Mouse (Mus musculus): ENCODE data around the gene Macc1. TPM values are rescaled to one million over a fixed set of nuclear protein-coding genes. Genes with fewer than 3 reads are reported as not detected.

The Macc1 gene
- polyA plus RNA-seq, 1 experiment from 2014 or later: 0.08 TPM

DNA sequence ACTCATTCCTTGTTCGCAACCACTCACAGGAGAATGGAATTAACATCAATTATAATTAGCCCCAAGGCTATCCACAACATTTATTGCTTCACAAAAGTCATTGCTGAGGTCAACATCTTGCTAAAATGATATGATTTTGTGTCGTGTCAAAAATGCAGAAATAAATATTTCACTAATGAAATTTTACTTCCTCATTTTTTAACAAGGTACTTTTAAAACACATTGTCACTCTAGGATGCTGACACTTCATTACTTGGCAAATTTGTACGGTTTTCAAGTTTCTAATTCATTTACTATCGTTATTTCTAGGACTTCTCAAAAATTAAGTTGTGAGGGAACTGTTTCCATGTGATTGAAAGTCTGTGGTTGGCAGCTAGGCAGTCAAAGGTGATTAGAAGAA lies 55.8 kb downstream of the Macc1 start:
- no peak overlapping the region for H3K9ac ChIP-seq (ENCODE audit: low read length)
- no peak overlapping the region for H3K4me2 ChIP-seq (ENCODE audit: low read depth)
- no peaks in the 10 kb centered on the region for H3K4me1 ChIP-seq (ENCODE audit: control insufficient read depth, insufficient read depth, low read length)
- no peak overlapping the region for H3K4me3 ChIP-seq (ENCODE audit: low read depth, low read length)
- WGBS: 87% methylated on average over 4 of the region's 4 CpGs
- no peaks in the 10 kb centered on the region for H3K9me3 ChIP-seq (ENCODE audit: control insufficient read depth, low read length)
- DNase-seq (ENCODE audit: low spot score) (no peak), ATAC-seq (ENCODE audit: insufficient read depth, low FRiP score, low TSS enrichment) (no peak)
- no peaks in the 10 kb centered on the region for H3K27me3 ChIP-seq (ENCODE audit: control insufficient read depth, insufficient read depth, low read length)
- H3K27ac ChIP-seq (ENCODE audit: low read depth, low read length): no peak overlapping the region
- no peaks in the 10 kb centered on the region for H3K36me3 ChIP-seq (ENCODE audit: control insufficient read depth, insufficient read depth, low read length)

DNA sequence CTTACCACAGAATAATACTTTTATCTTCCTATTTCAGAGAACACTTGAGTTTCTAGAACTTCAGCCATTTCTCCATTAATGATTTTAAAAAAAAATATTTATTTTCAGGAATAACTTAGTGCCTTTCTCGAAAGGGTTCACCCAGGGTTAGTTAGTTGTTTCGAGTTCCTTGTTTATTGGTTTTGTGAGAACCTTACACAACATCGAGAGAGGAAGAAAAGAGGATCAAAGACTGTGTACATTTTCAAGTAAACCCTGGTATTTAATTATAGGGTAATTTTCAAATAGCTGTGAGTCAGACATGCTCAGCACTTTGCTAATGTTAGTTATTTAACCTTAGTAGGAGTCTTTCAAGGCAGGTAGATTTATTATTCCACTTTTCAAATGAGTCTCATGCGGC lies 58.3 kb downstream of the Macc1 start:
- 74% methylated on average over 4 of the region's 4 CpGs for WGBS

DNA sequence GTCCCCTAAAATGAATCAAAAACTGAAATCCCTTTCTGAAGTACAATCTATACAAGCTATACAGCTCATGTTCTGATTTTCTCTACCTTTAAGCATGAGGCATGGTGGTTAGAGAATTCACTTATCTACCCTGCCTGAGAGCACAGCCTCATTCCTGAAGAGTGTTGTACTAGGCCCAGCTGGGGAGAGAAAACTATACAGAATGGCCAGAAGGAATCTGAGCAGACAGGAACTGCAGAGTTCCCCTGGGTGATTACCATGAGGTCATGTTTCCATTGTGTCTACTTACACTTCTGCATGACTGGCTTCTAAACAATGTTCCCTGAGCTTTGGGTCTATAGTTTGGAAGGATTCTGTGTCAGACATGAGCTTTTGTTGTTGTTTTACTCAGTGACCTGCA lies 62.8 kb downstream of the Macc1 start:
- H3K9me3 ChIP-seq (ENCODE audit: control insufficient read depth, low read length): no peaks in the 10 kb centered on the region
- H3K9ac ChIP-seq (ENCODE audit: low read length): no peak overlapping the region
- ATAC-seq (ENCODE audit: insufficient read depth, low FRiP score, low TSS enrichment) (peak; percentile 58), DNase-seq (ENCODE audit: low spot score) (peak; percentile 13)
- peaks cover 6% of the 10 kb centered on the region; the same call in 1 of the 2 replicates for H3K4me1 ChIP-seq (ENCODE audit: control insufficient read depth, insufficient read depth, low read length)
- H3K36me3 ChIP-seq (ENCODE audit: control insufficient read depth, insufficient read depth, low read length): no peaks in the 10 kb centered on the region
- H3K27me3 ChIP-seq (ENCODE audit: control insufficient read depth, insufficient read depth, low read length): no peaks in the 10 kb centered on the region
- no peak overlapping the region for H3K4me3 ChIP-seq (ENCODE audit: low read depth, low read length)
- no peak overlapping the region for H3K4me2 ChIP-seq (ENCODE audit: low read depth)
- no peak overlapping the region for H3K27ac ChIP-seq (ENCODE audit: low read depth, low read length)

More for the DNA sequence above, 58.3 kb downstream of the Macc1 start:
- Histone ChIP-seq H3K4me3 (ENCODE audit: low read depth, low read length) (no peak overlapping the region), H3K9ac (ENCODE audit: low read length) (no peak overlapping the region), H3K27me3 (ENCODE audit: control insufficient read depth, insufficient read depth, low read length) (no peaks in the 10 kb centered on the region), H3K4me2 (ENCODE audit: low read depth) (no peak overlapping the region), H3K27ac (ENCODE audit: low read depth, low read length) (no peak overlapping the region), H3K4me1 (ENCODE audit: control insufficient read depth, insufficient read depth, low read length) (peaks cover 6% of the 10 kb centered on the region; the same call in 1 of the 2 replicates), H3K9me3 (ENCODE audit: control insufficient read depth, low read length) (no peaks in the 10 kb centered on the region), H3K36me3 (ENCODE audit: control insufficient read depth, insufficient read depth, low read length) (no peaks in the 10 kb centered on the region)
- no peak for DNase-seq (ENCODE audit: low spot score)
- no peak for ATAC-seq (ENCODE audit: insufficient read depth, low FRiP score, low TSS enrichment)

DNA sequence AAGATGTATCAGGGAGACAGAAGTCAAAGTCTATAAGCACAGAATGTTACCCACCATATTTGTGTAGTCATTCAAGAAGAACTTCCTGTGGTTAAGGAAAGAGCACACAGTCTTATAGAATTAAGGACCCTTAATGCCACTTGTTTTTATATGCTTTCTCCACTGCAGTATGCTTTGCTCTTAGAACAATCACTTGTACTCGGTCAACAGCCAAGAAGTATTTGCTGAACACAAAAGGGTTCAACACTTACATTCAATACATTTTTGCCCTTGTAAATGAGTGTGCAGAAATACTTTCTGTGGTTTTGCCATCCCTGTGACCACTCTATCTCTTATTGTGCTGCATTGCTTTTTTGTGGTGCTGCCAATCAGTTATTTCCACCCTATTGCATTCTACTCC lies 67.8 kb downstream of the Macc1 start:
- H3K9ac ChIP-seq (ENCODE audit: low read length): no peak overlapping the region
- no peak overlapping the region for H3K4me3 ChIP-seq (ENCODE audit: low read depth, low read length)
- H3K36me3 ChIP-seq (ENCODE audit: control insufficient read depth, insufficient read depth, low read length): no peaks in the 10 kb centered on the region
- peaks cover 3% of the 10 kb centered on the region; the same call in 1 of the 2 replicates for H3K4me1 ChIP-seq (ENCODE audit: control insufficient read depth, insufficient read depth, low read length)
- no peak overlapping the region for H3K4me2 ChIP-seq (ENCODE audit: low read depth)
- no peaks in the 10 kb centered on the region for H3K27me3 ChIP-seq (ENCODE audit: control insufficient read depth, insufficient read depth, low read length)
- no peak overlapping the region for H3K27ac ChIP-seq (ENCODE audit: low read depth, low read length)
- no peaks in the 10 kb centered on the region for H3K9me3 ChIP-seq (ENCODE audit: control insufficient read depth, low read length)
- 79% methylated on average over 1 of the region's 1 CpGs for WGBS
- no peak for DNase-seq (ENCODE audit: low spot score)
- no peak for ATAC-seq (ENCODE audit: insufficient read depth, low FRiP score, low TSS enrichment)

DNA sequence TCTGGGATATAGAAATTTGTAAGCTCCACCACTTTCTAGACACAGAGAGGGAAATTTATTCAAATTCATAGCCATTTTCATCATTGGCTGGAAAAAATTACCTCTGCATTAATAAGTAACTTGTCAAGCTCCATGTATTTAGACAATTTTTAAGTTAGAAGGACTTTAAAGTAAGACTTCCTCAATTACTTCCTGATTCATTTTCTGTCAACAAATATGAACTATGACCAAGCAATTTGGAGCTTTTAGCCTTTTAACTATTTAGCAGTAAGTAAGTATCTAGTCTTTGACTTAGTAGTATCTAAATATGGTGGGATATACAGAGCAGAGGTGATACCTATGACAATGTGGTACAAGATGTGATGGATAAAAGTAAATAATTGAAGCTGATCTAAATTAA lies 72.2 kb downstream of the Macc1 start:
- Histone ChIP-seq H3K9ac (ENCODE audit: low read length) (no peak overlapping the region), H3K27ac (ENCODE audit: low read depth, low read length) (no peak overlapping the region), H3K4me2 (ENCODE audit: low read depth) (no peak overlapping the region), H3K36me3 (ENCODE audit: control insufficient read depth, insufficient read depth, low read length) (no peaks in the 10 kb centered on the region), H3K27me3 (ENCODE audit: control insufficient read depth, insufficient read depth, low read length) (no peaks in the 10 kb centered on the region), H3K9me3 (ENCODE audit: control insufficient read depth, low read length) (no peaks in the 10 kb centered on the region), H3K4me3 (ENCODE audit: low read depth, low read length) (no peak overlapping the region), H3K4me1 (ENCODE audit: control insufficient read depth, insufficient read depth, low read length) (no peaks in the 10 kb centered on the region)
- ATAC-seq (ENCODE audit: insufficient read depth, low FRiP score, low TSS enrichment) (no peak), DNase-seq (ENCODE audit: low spot score) (no peak)

DNA sequence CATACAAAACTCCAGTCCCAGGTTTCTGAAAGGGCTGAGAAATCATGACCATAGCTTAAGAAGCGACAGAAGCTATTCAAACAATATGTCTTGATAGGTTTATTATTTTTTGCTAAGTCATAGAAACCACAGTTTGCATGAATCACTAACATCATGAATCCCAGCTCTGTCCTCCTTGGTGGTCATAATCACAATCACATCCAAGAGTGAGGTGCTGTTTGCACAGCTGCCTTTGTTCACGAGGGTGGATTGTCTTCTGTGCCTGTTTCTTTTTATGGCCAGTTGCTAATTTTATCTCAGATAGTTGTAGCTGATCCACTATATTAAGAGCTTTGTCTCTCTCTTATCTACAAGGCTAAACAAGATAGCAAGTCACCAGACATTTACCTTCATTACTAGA lies 72.6 kb downstream of the Macc1 start:
- Histone ChIP-seq H3K27me3 (ENCODE audit: control insufficient read depth, insufficient read depth, low read length) (no peaks in the 10 kb centered on the region), H3K36me3 (ENCODE audit: control insufficient read depth, insufficient read depth, low read length) (no peaks in the 10 kb centered on the region), H3K9me3 (ENCODE audit: control insufficient read depth, low read length) (no peaks in the 10 kb centered on the region), H3K4me1 (ENCODE audit: control insufficient read depth, insufficient read depth, low read length) (no peaks in the 10 kb centered on the region), H3K4me2 (ENCODE audit: low read depth) (no peak overlapping the region), H3K9ac (ENCODE audit: low read length) (no peak overlapping the region), H3K27ac (ENCODE audit: low read depth, low read length) (no peak overlapping the region), H3K4me3 (ENCODE audit: low read depth, low read length) (no peak overlapping the region)
- ATAC-seq (ENCODE audit: insufficient read depth, low FRiP score, low TSS enrichment) (no peak), DNase-seq (ENCODE audit: low spot score) (no peak)
- 70% methylated on average over 2 of the region's 2 CpGs for WGBS

DNA sequence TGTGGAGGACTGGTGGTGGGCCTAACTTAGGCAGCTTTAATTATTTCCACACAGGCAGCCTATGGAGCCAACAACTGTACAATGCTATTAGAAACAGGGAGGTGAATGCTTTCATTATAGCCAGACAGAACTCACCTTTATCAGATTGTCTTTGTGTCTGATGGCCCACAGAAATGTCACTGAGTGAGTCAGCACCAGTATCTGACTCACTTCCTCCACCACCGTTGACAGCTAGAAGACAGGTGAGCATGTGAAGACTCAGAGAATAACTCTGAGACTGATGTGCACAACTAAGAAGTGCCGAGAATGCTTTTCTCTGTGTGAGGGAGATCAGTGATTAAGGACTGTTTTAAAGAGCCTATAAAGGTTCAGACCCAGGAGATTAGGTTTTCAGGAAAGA lies 73.9 kb downstream of the Macc1 start:
- H3K4me3 ChIP-seq (ENCODE audit: low read depth, low read length): no peak overlapping the region
- 91% methylated on average over 2 of the region's 2 CpGs for WGBS
- no peak overlapping the region for H3K4me2 ChIP-seq (ENCODE audit: low read depth)
- H3K36me3 ChIP-seq (ENCODE audit: control insufficient read depth, insufficient read depth, low read length): no peaks in the 10 kb centered on the region
- no peak for DNase-seq (ENCODE audit: low spot score)
- H3K27ac ChIP-seq (ENCODE audit: low read depth, low read length): no peak overlapping the region
- H3K27me3 ChIP-seq (ENCODE audit: control insufficient read depth, insufficient read depth, low read length): no peaks in the 10 kb centered on the region
- no peaks in the 10 kb centered on the region for H3K9me3 ChIP-seq (ENCODE audit: control insufficient read depth, low read length)
- no peak overlapping the region for H3K9ac ChIP-seq (ENCODE audit: low read length)
- no peak for ATAC-seq (ENCODE audit: insufficient read depth, low FRiP score, low TSS enrichment)
- H3K4me1 ChIP-seq (ENCODE audit: control insufficient read depth, insufficient read depth, low read length): no peaks in the 10 kb centered on the region

DNA sequence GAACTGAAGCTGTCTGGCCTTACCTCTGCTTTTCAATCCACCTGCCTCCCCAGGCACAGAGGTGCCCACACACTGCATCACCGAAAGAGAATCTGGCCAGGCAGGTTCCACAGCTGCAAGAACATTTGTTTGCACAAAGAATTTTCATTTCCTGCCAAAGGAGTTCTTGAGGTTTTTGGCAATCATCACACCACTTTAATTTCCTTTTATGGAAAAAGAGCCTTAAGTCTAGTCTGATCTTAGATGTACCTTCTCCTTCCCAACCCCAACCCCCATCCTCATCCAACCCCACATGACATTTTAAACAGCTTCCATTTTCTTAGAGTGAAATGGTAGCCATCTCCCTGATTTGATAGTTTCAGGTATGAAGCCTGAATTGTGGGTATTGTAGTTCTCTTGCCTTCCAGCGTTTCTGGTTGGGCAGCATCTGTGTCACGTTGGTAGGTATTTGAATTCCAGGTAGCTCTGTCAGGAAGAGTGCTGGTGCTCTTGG lies 76.2 kb downstream of the Macc1 start:
- Histone ChIP-seq H3K4me1 (ENCODE audit: control insufficient read depth, insufficient read depth, low read length) (no peaks in the 10 kb centered on the region), H3K4me3 (ENCODE audit: low read depth, low read length) (no peak overlapping the region), H3K9ac (ENCODE audit: low read length) (no peak overlapping the region), H3K9me3 (ENCODE audit: control insufficient read depth, low read length) (no peaks in the 10 kb centered on the region), H3K27me3 (ENCODE audit: control insufficient read depth, insufficient read depth, low read length) (no peaks in the 10 kb centered on the region), H3K27ac (ENCODE audit: low read depth, low read length) (no peak overlapping the region), H3K36me3 (ENCODE audit: control insufficient read depth, insufficient read depth, low read length) (no peaks in the 10 kb centered on the region), H3K4me2 (ENCODE audit: low read depth) (no peak overlapping the region)
- ATAC-seq (ENCODE audit: insufficient read depth, low FRiP score, low TSS enrichment) (no peak), DNase-seq (ENCODE audit: low spot score) (no peak)
- 62% methylated on average over 3 of the region's 3 CpGs for WGBS

DNA sequence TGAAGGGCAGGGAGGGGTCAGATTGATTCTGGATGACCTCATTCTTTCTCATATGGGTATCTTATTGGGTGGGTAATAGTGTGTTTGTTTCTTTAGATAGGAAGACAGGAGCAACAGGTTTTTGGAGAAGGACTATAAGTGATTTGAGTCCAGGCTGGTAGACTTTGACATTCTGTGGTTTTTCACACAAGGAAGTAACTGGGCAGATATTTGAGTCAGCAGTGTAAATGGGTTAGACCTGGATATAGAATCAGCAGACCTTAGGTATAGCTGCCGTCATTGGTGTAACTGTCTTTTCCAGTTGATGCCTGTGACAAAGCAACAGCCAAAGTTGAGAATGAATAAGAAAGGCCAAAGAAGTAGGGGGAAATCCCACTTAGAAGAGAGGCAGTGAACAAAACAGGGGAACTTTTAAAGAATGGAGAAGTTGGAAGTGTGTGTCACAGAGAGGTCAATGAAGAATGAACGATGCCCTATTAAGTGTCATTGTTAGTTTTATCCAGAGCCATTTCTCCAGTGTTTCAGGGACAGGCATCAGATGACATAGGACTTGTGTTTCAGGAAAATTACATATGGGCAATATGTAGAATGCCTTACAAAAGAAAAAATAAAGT lies 84.1 kb downstream of the Macc1 start:
- Histone ChIP-seq H3K9ac (ENCODE audit: low read length) (no peak overlapping the region), H3K4me3 (ENCODE audit: low read depth, low read length) (no peak overlapping the region), H3K36me3 (ENCODE audit: control insufficient read depth, insufficient read depth, low read length) (no peaks in the 10 kb centered on the region), H3K27ac (ENCODE audit: low read depth, low read length) (no peak overlapping the region), H3K4me1 (ENCODE audit: control insufficient read depth, insufficient read depth, low read length) (no peaks in the 10 kb centered on the region), H3K27me3 (ENCODE audit: control insufficient read depth, insufficient read depth, low read length) (no peaks in the 10 kb centered on the region), H3K4me2 (ENCODE audit: low read depth) (no peak overlapping the region), H3K9me3 (ENCODE audit: control insufficient read depth, low read length) (no peaks in the 10 kb centered on the region)
- no peak for DNase-seq (ENCODE audit: low spot score)
- ATAC-seq (ENCODE audit: insufficient read depth, low FRiP score, low TSS enrichment): no peak
- 82% methylated on average over 2 of the region's 2 CpGs for WGBS
